Mouse (Mus musculus): ENCODE data around the gene Dst.

The Dst gene

GRCm38 (mm10) chr1:34069514-34070290, 161.7 kb downstream of the Dst start:
- no peak for DNase-seq

- peak; percentile 50 for DNase-seq
Measured at GRCm38 (mm10) chr1:34070474-34070873, 162.4 kb downstream of the Dst start.

DNA sequence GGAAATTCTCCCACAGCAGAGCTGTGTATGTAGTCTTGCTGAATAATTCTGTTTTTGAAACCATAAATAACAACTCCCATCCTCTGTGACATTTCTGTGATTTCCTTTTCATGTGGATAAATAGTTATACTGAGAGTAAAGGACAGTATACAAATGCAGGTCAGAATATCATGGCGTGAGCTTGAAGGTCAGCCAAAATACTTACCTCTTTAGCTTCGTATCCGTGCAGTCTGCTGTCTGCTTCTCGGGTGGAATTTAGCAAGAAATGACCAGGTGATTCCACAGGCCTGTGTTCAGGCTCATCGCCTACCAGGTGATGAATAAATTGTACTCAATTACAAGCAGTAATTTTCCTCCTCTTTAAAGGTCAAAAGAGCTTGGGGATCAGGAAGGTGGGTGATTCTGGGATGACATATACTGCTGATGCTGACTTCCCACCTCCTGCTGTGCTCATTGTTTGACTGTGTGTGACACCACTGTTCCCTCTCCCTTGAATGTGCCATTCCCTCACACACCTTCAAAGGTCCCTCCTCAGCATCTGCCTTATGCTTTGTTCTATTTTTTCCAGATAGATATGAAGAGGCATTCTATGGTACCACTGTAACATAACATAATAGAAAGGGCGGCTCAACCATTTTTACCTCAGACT, 163.1 kb downstream of the Dst start:
- no peak for DNase-seq

DNA sequence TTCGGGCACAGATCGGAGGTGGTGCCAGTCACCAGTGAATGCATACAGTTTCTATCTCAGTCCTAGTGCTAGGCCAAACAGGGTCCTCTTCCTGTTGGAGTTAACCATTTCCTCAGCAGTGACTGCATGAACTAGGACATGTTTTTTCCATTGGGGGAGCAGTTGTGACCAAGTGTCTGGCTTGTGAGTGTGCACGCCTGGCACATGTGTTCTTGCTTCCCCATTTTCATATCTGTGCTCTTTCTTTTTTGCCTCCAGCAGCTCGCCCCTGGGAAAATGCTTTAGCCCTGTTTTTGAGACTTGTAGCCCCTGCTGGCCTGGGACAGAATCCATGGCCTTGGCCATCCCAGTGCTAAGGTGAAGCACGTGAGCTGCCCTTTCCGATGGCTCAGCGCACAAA, 164.2 kb downstream of the Dst start:
- DNase-seq, result no peak

DNA sequence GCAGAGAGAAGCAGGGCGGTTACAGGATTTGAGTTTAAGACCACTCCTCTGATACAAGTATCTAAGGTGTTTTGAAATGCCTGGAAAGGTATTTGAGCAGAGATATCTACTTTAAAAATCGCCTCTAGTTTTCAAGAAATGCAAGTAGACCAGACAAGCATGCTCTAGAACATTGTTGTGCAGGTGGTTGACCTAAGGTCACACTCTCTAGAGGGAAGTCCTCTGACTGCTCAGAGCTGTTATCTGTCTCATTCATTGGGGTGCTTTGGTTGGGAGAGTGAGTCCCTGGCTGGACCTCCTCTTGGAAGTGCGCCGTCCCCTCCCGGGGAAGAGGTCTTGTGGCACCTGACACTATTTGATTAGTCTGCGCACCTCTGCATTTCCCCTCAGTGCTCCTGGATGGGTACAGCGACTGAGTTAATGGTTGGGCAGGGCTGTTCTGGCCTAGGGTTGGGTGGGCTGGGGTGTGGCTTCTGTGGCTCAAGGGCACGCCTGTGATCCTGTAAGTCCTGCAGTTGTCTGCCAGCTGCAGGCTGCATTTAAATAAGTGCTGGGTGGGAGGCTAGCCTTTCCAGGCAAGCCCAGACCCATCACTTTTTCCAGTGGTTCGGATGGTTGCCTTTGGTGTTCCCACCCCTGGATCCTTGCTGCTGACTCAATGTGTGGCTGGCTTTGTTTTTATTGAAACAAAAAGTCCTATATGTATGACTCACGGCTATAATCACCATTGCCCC, 165.6 kb downstream of the Dst start:
- DNase-seq, result no peak

DNA sequence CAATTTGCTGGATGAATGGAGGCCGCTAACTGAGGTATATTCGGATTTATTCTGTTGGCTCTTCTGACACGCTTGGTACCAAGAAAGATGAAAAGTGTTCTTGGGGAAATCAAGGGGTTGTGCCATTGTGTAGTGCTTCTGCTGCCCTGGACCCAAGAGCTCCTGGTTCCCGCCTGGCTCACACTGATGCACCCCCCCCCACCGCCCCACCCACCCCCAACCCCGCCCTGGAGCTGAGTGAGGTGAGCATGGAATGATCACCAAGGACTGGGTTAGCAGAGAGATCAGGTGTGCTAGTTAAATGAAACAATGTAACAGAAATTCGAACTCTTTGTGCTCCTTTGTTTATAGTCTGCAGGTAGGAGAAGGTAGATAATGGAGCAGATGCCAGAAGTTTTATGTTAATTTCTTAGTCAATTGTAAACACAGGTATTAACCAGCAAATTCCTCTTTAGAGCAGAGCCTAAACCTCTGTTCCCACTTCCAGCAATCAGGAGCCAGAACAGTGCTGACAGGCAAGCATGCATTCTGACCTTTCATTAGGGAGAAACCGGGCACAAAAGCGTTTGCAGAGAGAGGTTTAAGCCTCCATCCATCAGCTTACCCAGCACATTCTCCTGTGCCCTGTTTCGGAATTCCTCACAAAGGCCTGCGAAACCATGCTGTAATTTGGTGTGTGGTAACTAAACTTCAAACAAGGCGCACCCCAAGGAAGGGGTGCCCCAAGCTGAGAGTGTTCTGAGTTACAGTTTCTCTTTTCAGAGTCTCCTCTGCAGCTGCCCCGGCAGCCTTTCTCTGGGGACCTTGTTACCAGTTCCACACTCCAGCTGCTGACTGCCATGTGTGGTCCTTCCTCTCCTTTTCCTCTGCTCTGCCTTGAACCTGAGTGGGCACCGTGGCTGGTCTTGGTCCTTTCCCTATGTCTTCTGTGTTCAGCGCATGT, 166.5 kb downstream of the Dst start:
- DNase-seq, result peak; percentile 41

DNA sequence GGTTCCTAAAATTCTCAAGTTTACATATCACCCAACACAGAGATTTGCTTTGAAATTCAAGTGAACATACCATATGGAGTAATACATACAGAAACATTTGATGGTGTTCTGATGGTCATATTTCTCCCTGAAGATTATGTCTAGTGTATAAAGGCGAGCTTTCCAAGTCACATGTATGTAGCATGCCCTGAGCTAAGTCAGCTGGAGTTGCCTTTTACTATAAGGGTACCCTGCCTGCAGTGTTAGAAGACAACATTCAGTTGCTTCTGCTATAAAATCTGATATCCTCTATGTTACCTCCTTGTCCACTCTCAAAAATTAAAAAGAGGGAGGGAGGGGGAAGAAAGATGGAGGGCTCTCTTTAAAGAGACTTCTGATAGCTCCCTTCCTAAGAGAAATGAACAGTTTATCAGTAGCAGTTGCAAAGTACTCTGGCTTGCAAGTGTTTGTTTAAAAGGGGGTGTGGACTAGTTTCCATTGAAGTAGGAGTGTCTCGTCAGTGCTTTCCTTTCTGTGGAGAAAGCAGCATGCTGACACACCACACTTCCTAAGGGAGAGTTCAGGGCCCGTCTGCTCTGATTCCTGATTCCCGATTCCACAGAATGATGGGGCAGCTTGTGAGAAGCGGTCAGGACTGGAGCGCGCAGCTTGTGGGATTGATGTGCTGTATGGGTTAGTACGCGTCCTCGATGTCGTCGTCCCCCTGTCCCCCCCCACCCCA, 168.8 kb downstream of the Dst start:
- DNase-seq, result no peak

- no peak for DNase-seq
Measured at GRCm38 (mm10) chr1:34077422-34077790, 169.4 kb downstream of the Dst start.

- no peak for DNase-seq
Measured at GRCm38 (mm10) chr1:34077941-34078340, 169.9 kb downstream of the Dst start.

GRCm38 (mm10) chr1:34089011-34089410, 181.0 kb downstream of the Dst start:
- DNase-seq, result no peak

DNA sequence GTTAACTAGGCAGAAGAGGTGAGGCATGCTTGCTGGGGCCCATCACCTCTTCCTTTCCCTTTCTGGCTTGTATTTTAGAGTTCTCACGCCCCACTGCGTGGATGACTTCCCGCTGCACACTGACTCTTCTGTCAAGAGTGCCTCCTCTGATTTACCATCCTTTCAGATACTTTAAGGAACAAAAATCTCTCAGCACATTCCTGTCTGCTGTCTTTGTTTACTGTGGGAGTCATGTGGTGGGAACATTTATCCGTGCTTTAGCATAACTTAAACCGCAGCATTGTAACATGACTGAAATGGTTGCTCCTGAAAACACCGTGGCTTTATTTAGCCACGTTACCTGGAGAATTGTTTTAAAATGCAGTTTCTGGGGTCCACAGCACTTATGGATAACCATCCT, 182.7 kb downstream of the Dst start:
- DNase-seq, result no peak

DNA sequence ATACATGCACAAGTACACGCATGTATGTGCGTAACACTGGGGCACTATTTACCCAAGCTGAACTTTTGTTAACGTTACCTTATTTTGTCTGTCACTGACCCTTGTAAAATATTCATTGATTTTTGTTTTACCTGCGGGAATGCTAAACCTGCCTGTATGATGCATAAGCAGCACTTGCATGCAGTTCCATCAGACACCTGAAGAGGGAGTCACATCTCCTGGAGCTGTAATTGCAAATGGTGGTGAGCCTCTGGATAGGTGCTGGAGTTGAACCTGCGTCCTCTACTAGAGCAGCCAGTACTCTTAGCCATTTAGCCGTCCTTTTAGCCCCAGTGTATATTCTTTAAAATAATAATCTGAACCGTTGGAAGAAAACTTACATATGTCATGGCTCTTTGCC, 185.6 kb downstream of the Dst start:
- DNase-seq, result peak; percentile 19

DNA sequence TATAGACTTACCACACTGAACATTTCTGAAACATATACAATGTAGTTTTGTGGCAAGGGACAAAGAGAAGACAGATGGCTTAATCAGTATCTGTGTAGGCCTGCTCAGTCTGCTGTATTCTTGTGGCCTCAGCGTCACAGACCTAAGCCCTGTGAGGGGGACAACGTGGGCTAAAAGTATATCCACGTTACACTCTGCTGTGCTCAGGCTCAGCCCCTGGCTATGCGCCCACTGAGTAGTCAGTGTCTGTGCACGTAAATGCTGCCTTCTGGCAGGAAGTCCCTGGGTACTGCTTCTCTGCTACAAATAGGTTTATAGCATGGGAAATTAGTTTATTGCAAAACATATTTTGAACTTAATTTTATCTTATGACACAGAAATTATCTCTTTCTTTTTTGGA, 186.3 kb downstream of the Dst start:
- no peak for DNase-seq

GRCm38 (mm10) chr1:34095173-34095572, 187.1 kb downstream of the Dst start:
- DNase-seq, result no peak

- no peak for DNase-seq
Measured at GRCm38 (mm10) chr1:34096923-34097322, 188.9 kb downstream of the Dst start.

DNA sequence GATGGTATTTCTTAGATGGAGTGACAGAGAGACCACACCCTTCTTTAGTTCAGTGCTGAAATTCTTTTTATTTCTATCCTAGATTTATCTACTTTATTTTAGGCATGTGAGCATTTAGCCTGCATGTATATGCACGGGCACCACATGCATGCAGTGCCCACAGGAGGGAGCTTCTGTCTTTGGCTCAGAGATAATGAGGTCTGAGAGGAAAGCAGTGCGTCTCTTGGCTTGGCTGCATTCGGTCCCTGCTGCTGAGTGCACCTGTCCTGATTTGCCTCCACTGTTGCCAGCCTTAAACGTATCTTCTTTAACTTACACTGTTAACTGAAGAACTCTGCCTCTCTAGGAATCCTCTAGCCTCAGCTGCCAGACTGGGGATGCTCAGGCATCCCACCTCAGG, 189.6 kb downstream of the Dst start:
- no peak for DNase-seq

DNA sequence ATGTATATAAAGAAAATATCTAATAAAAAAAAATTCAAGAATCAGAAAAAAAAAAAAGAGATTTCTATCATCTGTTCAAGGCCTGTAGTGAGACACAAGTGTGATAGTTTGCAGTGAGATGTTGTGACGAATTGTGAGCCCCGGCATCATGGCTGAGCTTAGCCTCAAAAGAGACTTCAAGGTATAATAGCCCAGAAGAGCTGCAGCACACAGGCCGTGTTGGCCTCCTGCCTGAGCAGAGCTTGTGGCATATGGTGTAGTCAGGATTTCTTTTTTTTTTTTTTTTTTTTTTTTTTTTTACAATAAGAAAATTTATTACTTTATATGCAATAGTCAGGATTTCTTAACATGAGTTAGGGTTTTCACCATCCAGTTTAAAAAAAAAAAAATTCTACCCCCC, 191.4 kb downstream of the Dst start:
- DNase-seq, result no peak

DNA sequence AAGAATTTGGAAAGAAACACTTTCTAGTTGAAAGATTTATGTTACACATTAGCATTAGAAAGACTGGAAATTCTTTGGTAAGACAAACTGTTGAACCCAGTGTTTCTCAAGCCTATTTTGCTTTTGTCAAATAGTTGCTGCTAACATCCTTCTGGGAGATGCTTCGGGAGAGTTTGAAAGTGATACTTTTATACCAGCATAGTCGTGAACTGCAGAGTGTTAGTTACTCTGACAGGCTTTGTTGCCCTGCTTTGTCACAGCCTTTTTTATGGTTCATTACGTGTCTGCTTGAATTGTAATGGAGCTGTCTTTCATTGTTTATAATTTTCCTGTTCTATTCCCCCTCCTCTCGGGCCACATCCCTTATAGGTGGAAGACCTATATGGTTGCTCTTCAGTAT, 192.4 kb downstream of the Dst start:
- no peak for DNase-seq

GRCm38 (mm10) chr1:34102604-34103003, 194.6 kb downstream of the Dst start:
- DNase-seq, result no peak

- no peak for DNase-seq
Measured at GRCm38 (mm10) chr1:34103176-34103575, 195.2 kb downstream of the Dst start.

- no peak for DNase-seq
Measured at GRCm38 (mm10) chr1:34103713-34104172, 195.7 kb downstream of the Dst start.

- DNase-seq, result no peak
Measured at GRCm38 (mm10) chr1:34104846-34105245, 196.8 kb downstream of the Dst start.

Data from thymus, postnatal 4 days (tissue).